8 mouse cellular contexts compared by ENCODE assay signal in the genomic region with DNA sequence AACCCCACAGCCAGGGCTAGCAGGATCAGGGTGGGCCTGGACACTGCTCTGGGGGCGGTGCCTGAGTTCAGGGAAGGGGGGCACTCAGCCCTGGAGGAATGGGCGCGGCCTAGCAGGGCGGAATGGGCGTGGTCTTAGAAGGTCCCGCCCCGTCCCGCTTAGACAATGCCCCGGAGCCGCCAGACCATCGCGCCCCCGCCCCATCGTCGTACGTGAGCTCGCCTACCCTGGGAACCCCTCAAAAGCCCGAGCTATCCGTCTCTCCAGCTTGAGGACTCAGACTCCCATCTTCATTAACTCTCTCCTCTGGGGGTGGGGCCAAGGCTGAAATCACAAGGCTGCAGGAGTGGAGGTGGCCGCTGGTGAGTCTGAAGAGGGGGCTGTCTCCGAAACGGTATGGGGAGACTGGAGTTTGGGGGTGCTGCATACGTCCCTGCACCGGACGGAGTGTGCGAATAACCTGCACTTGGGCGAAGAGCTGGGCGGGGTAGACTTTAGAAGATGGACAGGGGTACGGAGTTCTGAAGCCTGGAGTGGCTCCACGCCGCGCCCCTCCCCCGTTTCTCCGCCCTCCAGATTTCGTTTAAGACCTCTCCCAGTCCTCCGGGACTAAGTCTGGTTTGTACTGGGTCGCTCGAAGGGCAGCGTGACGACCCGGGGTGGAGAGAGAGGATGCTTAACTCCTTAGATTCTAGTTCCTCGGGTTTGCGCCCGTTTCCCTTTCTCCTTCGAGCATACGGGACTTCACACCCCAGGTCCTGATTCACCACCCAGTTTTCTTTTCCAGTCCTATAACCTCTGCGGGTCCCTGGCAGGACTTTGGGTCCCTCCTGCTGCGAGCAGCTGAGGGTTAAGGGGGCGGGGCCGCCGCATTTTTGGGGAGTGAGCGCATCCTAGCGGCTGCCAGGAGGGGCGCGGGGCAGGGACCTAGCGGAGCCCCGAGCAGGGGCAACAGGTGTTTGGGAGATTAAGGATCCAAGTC. TPM values are rescaled to one million over a fixed set of nuclear protein-coding genes. Genes with fewer than 3 reads are reported as not detected.
DNase-seq lines count a peak whose midpoint lies in the region; ATAC-seq and TF ChIP-seq lines count a peak whose summit lies in the region.

Gene Ddah2, plus strand, starts transcription at position 125 of the 982 bp plus-strand sequence.

- H3K9me3 ChIP-seq in ES-E14 (ENCODE audit: control insufficient read depth, insufficient read depth, low read depth, low read length): no peaks in the 10 kb centered on the region
- no peaks in the 10 kb centered on the region for H3K9me3 ChIP-seq in forebrain, embryonic 16.5 days (ENCODE audit: control insufficient read depth, low read length)
- H3K9me3 ChIP-seq in lung, embryonic 16.5 days (ENCODE audit: control insufficient read depth, low read length): no peaks in the 10 kb centered on the region

- H3K4me2 ChIP-seq in forebrain, embryonic 16.5 days (ENCODE audit: low read length): peak within 1 kb of the TSS; percentile 94
- H3K4me2 ChIP-seq in lung, embryonic 16.5 days (ENCODE audit: low read depth, low read length): peak within 1 kb of the TSS; percentile 95

- peak within 1 kb of the TSS; percentile 87 for H3K9ac ChIP-seq in ES-E14 (ENCODE audit: insufficient read depth, low read depth, low read length, poor library complexity, severe bottlenecking)
- H3K9ac ChIP-seq in forebrain, embryonic 16.5 days (replicated peaks; ENCODE audit: low read depth, low read length): peak within 1 kb of the TSS; percentile 66
- H3K9ac ChIP-seq in lung, embryonic 16.5 days (ENCODE audit: low read length): peak within 1 kb of the TSS; percentile 82

- H3K36me3 ChIP-seq in ES-E14 (ENCODE audit: control insufficient read depth, insufficient read depth, low read length, poor library complexity, severe bottlenecking): peaks cover 28% of the 10 kb centered on the region
- peaks cover 4% of the 10 kb centered on the region; the same call in 1 of the 2 replicates for H3K36me3 ChIP-seq in forebrain, embryonic 16.5 days (ENCODE audit: control insufficient read depth, insufficient read depth)
- peaks cover 45% of the 10 kb centered on the region for H3K36me3 ChIP-seq in lung, embryonic 16.5 days (ENCODE audit: control insufficient read depth, insufficient read depth, low read length)

- H3K27ac ChIP-seq in ES-E14 (ENCODE audit: insufficient read depth, low read depth, low read length, poor library complexity, severe bottlenecking): peak within 1 kb of the TSS; percentile 72
- H3K27ac ChIP-seq in forebrain, embryonic 16.5 days (ENCODE audit: low read length): peak within 1 kb of the TSS; percentile 70
- peak within 1 kb of the TSS; percentile 92 for H3K27ac ChIP-seq in lung, embryonic 16.5 days (ENCODE audit: low read length)

- ATAC-seq in forebrain, embryonic 16.5 days: peak; percentile 89
- peak; percentile 96 for ATAC-seq in lung, embryonic 16.5 days (ENCODE audit: low read depth)

- under 1% methylated on average over 57 of the region's 57 CpGs for WGBS in forebrain, embryonic 16.5 days
- under 1% methylated on average over 57 of the region's 57 CpGs for WGBS in lung, embryonic 16.5 days

- H3K27me3 ChIP-seq in forebrain, embryonic 16.5 days (replicated peaks; ENCODE audit: control insufficient read depth, insufficient read depth, low read length): peaks cover 5% of the 10 kb centered on the region; the same call in 1 of the 2 replicates
- no peaks in the 10 kb centered on the region for H3K27me3 ChIP-seq in lung, embryonic 16.5 days (ENCODE audit: control insufficient read depth, insufficient read depth, low read depth, low read length)

- intact Hi-C loops in heart, postnatal 25 days (cut with DNase I): loop anchor here (1.0 kb wide), 1 partner anchor 38 kb away; no protein-coding TSS in a partner anchor

- in situ Hi-C loops in ES-E14 (cut with MboI; ENCODE audit: low sequenced_read_pairs in 2 of 2, unreplicated experiment in 2 of 2): no loop called here

- DNase-seq in ES-E14 (ENCODE audit: low read depth, low spot score): peak; percentile 79
- DNase-seq in cerebellum, adult 18-20 months: peak; percentile 82 to 84
- DNase-seq in heart, postnatal 25 days (ENCODE audit: low spot score): peak; percentile 89
- DNase-seq in layer of hippocampus, adult 18-20 months (ENCODE audit: low spot score in 2 of 2): peak; percentile 39 to 66
- DNase-seq in ovary, postnatal 10 days (ENCODE audit: low spot score): peak; percentile 83
- peak; percentile 84 to 94 for DNase-seq in thymus, postnatal 10 days (ENCODE audit: low spot score in 2 of 2)

- peak within 1 kb of the TSS; percentile 86 to 88 for H3K4me3 ChIP-seq in ES-E14 (ENCODE audit: insufficient read depth in 1 of 2, low read depth in 1 of 2, low read length in 2 of 2, poor library complexity in 1 of 2, severe bottlenecking in 1 of 2)
- H3K4me3 ChIP-seq in forebrain, embryonic 16.5 days (replicated peaks; ENCODE audit: low read length): peak within 1 kb of the TSS; percentile 77
- peak within 1 kb of the TSS; percentile 67 for H3K4me3 ChIP-seq in lung, embryonic 16.5 days (ENCODE audit: low read length)

- peaks cover 5 to 31% of the 10 kb centered on the region in 2 experiments for H3K4me1 ChIP-seq in ES-E14 (ENCODE audit: control insufficient read depth in 2 of 2, insufficient read depth in 2 of 2, low read length in 2 of 2, poor library complexity in 1 of 2)
- peaks cover 22% of the 10 kb centered on the region for H3K4me1 ChIP-seq in forebrain, embryonic 16.5 days (replicated peaks; ENCODE audit: control insufficient read depth, insufficient read depth, low read length)
- H3K4me1 ChIP-seq in lung, embryonic 16.5 days (replicated peaks; ENCODE audit: control insufficient read depth, insufficient read depth, low read length): peaks cover 23% of the 10 kb centered on the region

TF ChIP-seq in ES-E14, 5 proteins besides CTCF, POLR2A, EP300 and RAD21:
- TF ChIP-seq CHD2 (IDR thresholded peaks at IDR 0.05; ENCODE audit: low read depth, low read length) (no peak), ZC3H11A (IDR thresholded peaks at IDR 0.05; ENCODE audit: borderline replicate concordance, low read depth, low read length) (no peak)

RNA-seq across cellular contexts. Expression of gene Ddah2, which starts in this region (rescaled TPM):
- 45.0 and 57.5 TPM in 2 replicates for total RNA-seq in ES-E14 (2012; rRNA removed)
- 484 and 489 TPM in 2 replicates for polyA plus RNA-seq in forebrain, embryonic 16.5 days (2015; fragmentation: Nextera tagmentation; extraction: Ambion mirVana)
- 10 to 100 TPM; 27.7 to 31.3 TPM for total RNA-seq in heart, postnatal 25 days (2021)
- 10 to 100 TPM in 1 of 2 experiments, 1 to 10 TPM in 1; 9.4 to 11.0 TPM for total RNA-seq in layer of hippocampus, adult 18-20 months (2021)
- polyA plus RNA-seq in lung, embryonic 16.5 days (2015; fragmentation: Nextera tagmentation; extraction: Ambion mirVana): 305 and 309 TPM in 2 replicates

Comparison
In these comparisons a context has a peak if more than half of its experiments do, and no peak if none do; other contexts are left out.
1. Peak in every context shown above with its lines: DNase-seq, ATAC-seq, H3K4me3 ChIP-seq and H3K27ac ChIP-seq.